Mouse (Mus musculus): ENCODE measurements around the gene Optn.
"Not testable (repeated sequence)": the region's sequence is repeated elsewhere in the genome, so short reads cannot be mapped to it uniquely, and the experiment has no call there.

DNA sequence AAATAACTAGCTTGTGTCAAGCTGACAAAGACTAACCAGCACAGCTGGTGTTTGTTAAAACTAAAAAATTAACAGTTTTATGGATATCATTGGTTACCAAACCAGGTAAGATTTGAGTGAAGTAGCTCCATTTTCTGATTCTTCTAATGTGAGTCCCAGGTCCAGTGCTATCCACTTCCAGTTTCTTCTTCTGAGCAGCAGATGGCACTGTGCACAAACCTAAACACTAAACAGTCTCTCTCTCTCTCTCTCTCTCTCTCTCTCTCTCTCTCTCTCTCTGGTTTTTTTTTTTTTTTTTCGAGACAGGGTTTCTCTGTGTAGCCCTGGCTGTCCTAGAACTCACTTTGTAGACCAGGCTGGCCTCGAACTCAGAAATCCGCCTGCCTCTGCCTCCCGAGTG, 26.5 kb upstream of the Optn start:
- not testable (repeated sequence) for TF ChIP-seq CTCF (IDR thresholded peaks at IDR 0.05; ENCODE audit: insufficient read depth, low read length); POLR2A (IDR thresholded peaks at IDR 0.05; ENCODE audit: borderline replicate concordance, extremely low read depth, low read depth, low read length)
